Mouse (Mus musculus) Muller cell, postnatal 12 days (primary cell): ENCODE results near the gene Bmpr1a.

Experiments
- DNase-seq: peaks from one replicate; pipeline ENCODE4 v3.0.0-alpha.2; 2015; ENCODE audit errors: inconsistent ontology term

The Bmpr1a gene

GRCm38 (mm10) chr14:34503325-34503647 is at the start of gene Bmpr1a:
TSS of gene Bmpr1a (minus strand) at chr14:34503341.
- no peak for DNase-seq

DNA sequence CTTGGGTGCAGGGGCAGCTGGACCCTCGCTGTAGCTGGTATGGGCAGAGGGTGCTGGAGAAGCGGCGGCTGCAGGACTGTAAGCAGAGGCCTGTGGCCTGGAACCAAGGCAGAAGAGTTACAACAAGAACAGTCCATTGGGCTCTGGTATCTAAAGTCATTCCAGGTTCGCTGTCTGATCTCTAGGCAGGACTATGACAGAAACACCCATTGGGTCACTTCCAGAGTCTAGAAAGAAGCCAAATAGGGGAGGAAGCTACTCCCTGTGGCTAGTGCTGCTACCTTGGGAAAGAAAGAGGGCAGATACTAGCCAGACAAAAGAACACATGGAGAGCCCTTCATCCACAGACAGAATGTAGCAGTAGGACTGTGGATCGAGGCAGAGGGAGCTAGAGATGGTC is 49.1 kb upstream of the Bmpr1a start:
- DNase-seq = no peak

- peak; percentile 93 for DNase-seq
Measured at GRCm38 (mm10) chr14:34549004-34549671, 46.0 kb upstream of the Bmpr1a start.

DNA sequence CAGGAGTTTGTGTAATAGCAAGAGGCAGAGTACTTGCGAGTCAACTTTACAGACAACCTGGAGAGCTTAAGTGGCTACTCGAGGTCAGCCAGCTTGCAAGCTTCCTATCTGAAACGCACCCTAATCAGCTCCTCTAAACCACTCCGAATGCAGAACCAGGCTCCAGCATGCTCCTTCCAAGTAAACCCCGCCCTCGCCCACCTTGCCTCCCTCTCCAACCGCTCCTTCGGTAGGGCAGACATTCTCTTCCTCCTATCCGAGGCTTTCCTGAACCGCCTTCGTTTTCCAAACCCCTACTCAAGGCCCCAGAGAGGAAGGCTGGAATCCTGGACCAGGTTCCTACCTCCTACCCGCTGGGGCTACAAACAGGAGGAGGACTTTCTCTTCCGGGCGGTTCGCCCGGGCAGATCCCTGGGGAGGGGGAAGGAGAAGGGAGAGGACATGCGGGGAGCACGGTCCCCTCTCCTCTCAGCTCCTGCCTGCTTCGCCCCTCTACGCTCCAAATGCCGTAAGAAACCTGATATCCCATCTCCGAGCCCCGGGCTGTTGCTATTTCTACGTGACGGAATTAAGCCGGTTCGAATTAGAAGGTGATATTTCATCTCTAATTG is 45.4 kb upstream of the Bmpr1a start:
- DNase-seq = peak; percentile 87

DNA sequence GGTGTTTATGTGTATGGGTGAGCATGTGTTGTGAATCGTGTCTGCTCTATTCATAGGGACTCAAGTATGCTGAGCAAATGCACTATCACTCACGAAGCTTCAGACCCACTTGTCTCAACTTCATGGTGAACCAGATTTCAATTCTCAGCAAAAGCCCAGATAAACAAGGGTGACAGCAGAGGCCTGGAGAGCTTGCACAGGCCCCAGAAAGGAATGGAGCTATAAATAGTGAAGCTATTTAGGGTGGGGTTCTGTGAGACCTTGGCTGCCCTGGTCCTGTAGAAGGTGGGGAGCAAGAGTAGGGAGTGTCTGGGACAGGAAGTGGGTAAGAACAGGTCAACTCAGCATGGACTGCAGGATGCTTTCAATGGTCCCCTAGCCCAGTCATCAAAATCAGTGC is 41.4 kb upstream of the Bmpr1a start:
- no peak for DNase-seq

- no peak for DNase-seq
Measured at GRCm38 (mm10) chr14:34544001-34544400, 40.9 kb upstream of the Bmpr1a start.

- DNase-seq = no peak
Measured at GRCm38 (mm10) chr14:34543596-34543995, 40.5 kb upstream of the Bmpr1a start.

DNA sequence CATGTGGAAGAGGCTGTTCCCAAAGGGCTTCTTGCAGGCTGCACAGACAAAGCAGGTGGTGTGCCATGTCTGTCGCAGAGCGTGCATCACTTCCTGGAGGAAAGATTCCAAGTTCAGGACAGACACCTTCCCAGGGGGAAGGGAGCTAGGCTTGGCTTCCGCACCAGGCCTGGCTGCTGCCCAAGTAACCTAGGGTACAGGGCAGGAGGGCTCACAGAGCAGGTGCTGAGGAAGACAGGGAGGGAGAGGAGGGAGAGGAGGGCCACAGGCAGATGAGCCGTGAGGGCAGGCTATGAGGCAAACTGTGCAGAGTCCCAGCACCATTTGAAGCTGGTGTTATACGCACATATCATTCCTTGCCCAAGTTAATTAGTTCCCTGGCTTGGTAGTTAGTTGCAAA is 38.8 kb upstream of the Bmpr1a start:
- DNase-seq = no peak

- DNase-seq = peak; percentile 7
Measured at GRCm38 (mm10) chr14:34540685-34541162, 37.6 kb upstream of the Bmpr1a start.

DNA sequence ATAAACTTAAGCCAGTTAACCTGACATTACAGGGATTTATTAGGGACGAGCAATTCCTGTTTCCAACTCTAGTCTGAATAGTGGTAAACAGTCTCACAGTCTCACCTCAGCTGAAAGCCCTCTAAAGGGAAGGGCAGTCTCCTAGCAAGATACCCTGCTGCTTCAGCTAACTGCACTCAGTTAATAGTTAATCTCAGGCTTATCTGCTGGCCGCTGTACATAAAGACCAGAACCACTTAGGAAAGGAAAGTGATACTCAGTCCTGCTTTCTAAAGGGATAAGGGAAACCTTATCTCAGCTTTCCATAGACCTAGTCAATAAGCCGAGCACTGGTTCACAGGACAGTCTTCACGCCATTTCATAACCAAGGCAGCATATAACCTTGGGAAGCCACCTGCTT is 32.7 kb upstream of the Bmpr1a start:
- DNase-seq = no peak

GRCm38 (mm10) chr14:34533537-34533936 is 30.4 kb upstream of the Bmpr1a start:
- no peak for DNase-seq

DNA sequence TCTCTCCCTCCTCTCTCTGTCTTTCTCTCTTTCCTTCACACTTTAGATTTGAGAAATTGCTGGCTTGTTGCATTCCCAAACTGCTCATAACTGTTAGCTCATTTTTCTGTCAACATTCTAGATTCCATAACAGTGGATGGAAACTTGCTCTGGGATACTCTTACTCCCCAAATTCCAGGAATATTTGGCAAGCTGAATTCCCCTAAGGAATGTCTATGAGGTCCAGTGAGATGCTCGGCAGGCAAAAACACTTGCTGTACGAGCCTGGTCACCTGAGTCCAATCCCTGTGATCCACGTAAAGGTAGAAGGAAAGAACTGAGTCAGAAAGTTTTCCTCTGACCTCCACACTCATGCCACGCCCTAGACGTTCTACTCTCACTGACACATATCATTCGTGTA is 29.4 kb upstream of the Bmpr1a start:
- peak; percentile 66 for DNase-seq

DNA sequence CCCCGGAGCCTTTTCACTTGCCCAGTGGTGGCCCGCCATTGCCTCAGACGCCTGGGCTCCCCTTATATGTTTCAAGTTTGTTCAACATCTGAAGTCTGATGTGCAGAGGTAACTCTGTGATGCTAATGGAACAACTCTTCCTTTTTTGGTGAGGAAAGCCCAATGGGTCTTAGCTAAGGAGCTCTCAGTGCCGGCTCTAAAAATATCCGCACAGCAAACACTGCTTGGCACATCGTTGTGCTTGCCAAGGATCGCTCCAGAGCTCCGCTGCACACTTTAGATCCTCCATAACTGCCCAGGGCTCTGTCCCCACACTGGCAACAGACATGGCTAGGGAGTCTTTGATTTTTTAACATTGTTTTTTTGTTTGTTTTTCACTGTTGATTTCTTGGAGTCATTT is 25.7 kb upstream of the Bmpr1a start:
- DNase-seq = no peak

DNA sequence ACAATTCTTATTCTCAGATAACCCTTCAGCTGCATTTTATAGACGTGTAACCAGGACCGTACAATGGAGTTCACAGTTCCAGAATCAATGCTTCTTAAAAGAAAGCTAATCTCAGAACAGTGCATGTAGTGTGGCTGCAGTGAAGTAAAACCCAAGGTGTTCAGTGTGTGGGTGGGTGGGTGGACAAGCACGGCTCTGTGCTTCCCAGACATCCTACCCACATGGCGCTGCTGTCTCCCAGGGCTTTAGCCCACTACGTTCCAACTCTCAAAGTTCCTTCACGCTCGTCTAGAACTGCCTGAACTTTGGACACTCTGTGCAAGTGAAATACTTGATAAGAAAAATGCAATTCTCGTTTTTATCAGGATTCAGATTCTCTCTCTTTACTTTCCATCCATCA is 19.6 kb upstream of the Bmpr1a start, which contains the start of gene 9230112D13Rik:
9230112D13Rik (minus strand) TSS at position 101 of the 400 bp plus-strand sequence.
- DNase-seq = no peak

- no peak for DNase-seq
Measured at GRCm38 (mm10) chr14:34517959-34518544, 14.9 kb upstream of the Bmpr1a start.

DNA sequence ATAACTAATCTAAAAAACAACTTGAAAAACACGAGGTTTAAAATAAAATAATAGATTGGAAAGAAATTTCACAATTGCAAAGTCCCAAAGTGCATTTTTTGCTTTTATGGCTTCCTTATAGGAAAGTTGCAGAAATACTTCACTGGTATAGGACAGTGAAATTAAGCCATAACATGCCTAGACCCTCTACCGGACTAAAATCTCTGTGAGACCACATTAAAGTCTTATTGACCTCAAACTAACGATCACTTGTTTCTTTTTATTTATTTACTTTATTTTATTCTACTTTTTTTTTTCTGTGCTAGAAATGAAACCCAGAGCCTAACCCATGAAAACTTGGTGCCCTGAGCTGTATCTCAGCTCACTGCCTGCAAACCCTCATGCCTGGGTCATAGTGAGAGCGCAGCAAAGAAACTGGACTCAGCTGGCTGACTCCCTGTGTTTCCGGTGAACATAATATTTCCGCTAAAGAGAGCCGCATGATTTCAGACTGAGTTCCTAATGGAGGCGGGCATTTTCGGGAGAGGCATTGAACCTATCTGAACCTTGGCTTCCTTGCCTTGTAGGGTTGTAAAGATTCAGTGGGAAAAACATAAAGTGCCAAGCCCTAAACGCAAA is 13.9 kb upstream of the Bmpr1a start:
- DNase-seq = no peak

DNA sequence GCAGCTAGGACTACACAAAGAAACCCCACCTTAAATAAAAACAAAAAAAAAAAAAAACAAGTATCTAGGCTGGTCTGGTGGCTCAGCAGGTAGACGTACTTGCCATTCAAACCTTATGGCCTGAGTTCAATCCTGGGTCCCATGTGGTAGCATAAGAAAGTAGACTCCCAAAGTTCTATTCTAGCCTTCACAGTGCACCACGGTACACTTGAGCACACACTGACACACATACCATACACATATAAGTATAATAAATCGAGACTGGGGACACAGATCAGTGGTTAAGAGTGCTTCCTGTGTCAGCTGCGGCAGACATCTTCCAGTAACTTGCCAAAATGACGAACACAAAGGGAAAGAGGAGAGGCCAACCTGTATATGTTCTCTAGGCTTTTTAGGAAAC is 12.7 kb upstream of the Bmpr1a start:
- DNase-seq = no peak

DNA sequence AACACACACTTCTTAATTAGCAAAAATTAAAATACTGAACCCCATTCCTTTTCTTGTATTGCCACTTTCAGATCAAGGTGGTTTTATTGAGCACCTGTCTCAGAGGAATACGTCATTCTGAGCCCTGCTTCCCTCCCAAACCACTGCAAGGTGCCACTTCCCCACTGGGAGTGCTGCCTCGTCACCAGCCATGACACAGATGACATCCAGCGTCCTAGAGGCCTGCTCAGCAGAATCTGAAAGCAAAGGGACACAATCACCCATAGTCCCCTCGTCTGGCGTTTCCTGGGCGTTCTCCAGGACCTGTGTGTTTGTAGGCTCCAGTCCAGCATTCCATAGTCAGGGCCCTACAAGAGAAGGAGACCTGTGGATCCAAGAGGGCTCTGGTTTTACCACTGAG is 11.0 kb upstream of the Bmpr1a start:
- peak; percentile 79 for DNase-seq

DNA sequence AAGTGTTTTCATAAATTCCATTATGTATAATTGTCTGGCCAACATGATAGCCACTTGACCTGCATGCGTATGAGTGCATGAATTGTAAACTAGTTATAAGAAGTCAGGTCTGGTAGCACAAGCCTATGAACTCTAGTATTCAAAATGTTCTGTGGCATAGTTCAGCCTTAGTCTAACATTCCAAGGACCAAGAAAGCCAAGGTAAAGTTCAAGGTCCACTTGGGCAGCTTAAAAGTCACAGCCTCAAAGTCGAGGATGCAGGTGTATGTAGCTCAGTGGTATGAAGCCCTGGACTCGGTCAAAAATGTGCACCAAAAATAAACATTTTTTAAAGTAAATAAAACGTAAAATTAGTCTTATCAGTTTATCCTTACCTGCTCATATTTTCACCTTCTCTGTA is 9.5 kb upstream of the Bmpr1a start:
- no peak for DNase-seq

DNA sequence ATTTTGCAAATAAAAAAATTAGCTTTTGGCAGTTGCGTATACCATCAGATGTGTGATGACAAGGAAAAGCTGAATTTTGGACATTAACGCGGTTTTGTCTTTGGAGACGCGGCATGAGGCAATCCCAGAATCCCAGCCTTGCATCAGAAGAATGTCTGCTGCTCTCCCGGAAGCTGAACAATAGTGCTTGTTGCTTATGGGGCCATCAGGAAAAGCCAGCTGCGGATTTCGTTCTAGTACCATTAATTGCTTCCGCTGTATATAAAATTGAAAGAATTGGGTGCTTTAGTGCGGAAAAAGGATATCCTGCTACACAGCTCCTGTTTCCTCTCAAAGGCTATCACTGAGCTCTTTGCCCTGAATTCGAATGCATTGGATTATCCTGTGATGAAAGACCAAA is 8.8 kb upstream of the Bmpr1a start:
- DNase-seq = no peak

GRCm38 (mm10) chr14:34508842-34509439 is 5.8 kb upstream of the Bmpr1a start:
- no peak for DNase-seq

GRCm38 (mm10) chr14:34508187-34508840 is 5.2 kb upstream of the Bmpr1a start:
- no peak for DNase-seq
